Mouse (Mus musculus) heart, adult 18-20 months (tissue): ENCODE measurements at regions not wholly inside any gene's neighbourhood (a gene's known extent, or its start where the extent isn't known, plus 50 kb on each side); places are given as distances from the start of the nearest gene placed in this dataset.

ENCODE experiments used
- DNase-seq, 2 experiments: peaks; one replicate each; pipeline ENCODE4 v3.0.0; 2021 to 2022; ENCODE audit warnings: mixed read lengths in 1 of 2

GRCm38 (mm10) chr8:103433532-103434105 lies 648.2 kb upstream of the Cdh11 start:
- DNase-seq = no peak

- peak in 1 of 2 experiments; percentile 31 for DNase-seq
Observed at GRCm38 (mm10) chr8:103438995-103439717, 653.7 kb upstream of the Cdh11 start.

GRCm38 (mm10) chr8:103441163-103441562 lies 655.7 kb upstream of the Cdh11 start:
- peak in 1 of 2 experiments; percentile 19 for DNase-seq

DNA sequence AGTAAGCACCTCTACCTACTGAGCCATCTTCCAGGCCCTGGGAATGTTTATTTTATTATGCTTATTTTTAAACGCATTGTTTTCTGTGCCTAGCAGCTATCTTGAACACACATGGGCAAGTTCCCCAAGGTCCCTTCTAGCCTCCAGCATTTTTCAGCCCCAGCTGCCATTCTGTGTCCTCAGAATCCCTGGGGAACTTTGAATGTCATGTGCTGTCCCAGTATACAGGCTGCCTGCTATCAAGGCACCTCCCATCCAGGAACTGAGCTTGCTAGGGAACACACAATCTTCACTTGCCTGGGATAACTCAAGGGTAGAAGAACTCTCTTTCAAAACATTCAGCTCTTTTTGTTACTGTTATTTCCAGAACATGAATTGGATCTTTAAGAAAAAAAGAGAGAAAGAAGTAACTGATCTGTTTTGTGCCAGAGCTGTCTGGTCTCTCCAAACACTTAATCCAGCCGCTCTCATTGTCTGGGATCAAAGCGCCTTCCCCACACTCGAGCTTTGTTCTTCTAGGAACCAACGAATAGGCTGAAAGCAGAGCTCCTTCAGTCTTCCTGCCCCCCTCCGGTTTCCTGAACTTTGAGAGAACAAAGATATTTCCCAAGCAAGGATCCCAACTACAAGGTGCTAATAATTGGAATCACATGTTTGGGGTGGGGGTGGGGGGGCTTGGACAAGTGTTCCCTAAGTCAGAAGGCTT lies 657.1 kb upstream of the Cdh11 start:
- peak in 1 of 2 experiments; percentile 7 for DNase-seq

GRCm38 (mm10) chr8:103444577-103444976 lies 656.8 kb upstream of the Cdh5 start:
- DNase-seq = no peak

GRCm38 (mm10) chr8:103445378-103445777 lies 656.0 kb upstream of the Cdh5 start:
- no peak for DNase-seq

- DNase-seq = no peak
Observed at GRCm38 (mm10) chr8:103447916-103448315, 653.5 kb upstream of the Cdh5 start.

- DNase-seq = no peak
Observed at GRCm38 (mm10) chr8:103451381-103452018, 649.9 kb upstream of the Cdh5 start.

- no peak for DNase-seq
Observed at GRCm38 (mm10) chr8:103457176-103457575, 644.2 kb upstream of the Cdh5 start.

DNA sequence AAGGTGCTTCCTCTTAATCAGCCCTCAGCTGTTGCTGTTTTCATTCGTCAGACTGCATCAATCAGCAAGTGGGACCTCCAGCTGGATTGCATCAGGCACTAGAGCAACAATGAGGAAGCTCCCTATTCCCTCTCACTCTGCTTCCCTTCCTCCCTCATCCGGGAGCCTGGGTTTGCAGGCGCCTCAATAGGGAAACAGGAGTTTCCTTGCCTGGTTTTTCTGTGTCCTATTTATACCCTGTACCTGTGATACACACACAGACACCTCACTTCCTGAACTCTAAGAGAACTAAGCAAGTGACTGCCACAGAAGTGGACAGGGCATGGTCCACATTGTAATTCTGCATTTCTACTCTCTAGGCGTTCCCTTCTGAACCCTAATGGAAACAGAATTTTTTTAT lies 637.9 kb upstream of the Cdh5 start:
- DNase-seq = no peak

DNA sequence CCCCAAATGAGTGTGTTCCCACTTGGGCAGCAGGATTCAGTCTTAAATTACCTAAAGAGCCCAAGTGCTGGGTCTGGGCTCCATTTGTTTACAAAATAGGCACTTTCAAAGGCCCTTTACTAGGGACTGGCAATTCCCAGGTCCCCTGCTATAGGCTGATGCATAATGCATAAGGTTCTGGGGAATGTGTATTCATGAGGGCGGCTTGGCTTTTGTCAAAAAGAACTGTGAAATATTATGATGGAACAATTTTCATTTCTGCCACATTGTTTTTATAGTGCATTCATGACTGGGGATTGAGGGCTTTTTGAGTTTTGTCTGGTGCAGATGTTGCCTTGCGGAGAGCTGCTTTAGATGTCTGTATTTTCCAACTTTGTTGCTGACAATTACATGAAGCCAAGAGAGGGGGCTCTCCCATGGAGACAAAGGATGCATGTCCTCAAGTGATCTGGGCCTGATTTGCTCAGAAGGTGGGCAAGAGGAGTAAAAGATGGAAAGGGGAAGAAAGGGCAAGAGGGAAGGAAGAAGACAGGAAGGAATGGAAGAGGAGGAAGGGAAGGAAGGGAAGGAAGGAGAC lies 636.6 kb upstream of the Cdh5 start:
- no peak for DNase-seq

GRCm38 (mm10) chr8:103467536-103468160 lies 633.8 kb upstream of the Cdh5 start:
- no peak for DNase-seq

- DNase-seq = no peak
Observed at GRCm38 (mm10) chr8:103469049-103469448, 632.4 kb upstream of the Cdh5 start.

DNA sequence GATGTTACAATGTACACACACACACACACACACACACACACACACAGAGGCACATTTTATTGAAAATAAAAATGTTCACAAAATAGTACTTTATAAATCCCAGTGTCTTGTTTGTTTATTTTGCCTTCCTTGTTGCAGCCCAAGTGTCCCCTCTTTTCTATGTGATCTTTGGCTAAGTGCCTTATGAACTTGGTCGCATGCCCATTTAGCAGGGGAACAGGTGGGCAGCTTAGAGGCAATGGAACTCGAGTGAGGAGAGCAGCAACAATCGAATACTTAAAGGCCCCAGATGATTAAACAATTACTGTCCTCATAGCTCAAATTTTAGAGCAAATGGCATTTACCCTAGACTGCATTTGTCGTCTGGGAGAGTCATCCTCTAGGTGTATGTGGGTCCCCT lies 631.1 kb upstream of the Cdh5 start:
- no peak for DNase-seq

- peak in 1 of 2 experiments; percentile 14 for DNase-seq
Observed at GRCm38 (mm10) chr8:103475816-103476797, 625.3 kb upstream of the Cdh5 start.

- DNase-seq = no peak
Observed at GRCm38 (mm10) chr8:103482033-103482720, 619.2 kb upstream of the Cdh5 start.

DNA sequence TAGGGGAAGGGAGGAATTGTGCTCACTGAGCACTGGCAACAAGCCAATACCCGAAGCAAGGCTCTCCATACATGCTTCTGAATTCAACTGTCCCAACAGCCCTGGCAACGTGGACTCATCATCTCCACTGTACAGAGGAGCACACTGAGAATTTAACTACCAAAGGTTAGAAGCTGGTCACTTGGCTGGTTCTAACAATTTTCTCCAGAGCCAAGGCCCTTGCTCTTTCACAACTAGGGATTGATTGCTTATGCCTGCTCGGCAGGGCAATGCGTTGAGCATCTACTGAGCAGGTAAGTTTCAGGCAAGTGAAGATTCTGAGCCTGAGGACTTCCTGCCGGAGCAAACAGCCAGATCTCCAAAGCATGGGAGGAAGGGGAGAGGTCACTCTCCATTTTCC lies 616.0 kb upstream of the Cdh5 start:
- no peak for DNase-seq

- peak in 1 of 2 experiments; percentile 5 for DNase-seq
Observed at GRCm38 (mm10) chr8:103489411-103489810, 612.0 kb upstream of the Cdh5 start.

GRCm38 (mm10) chr8:103492914-103493517 lies 608.4 kb upstream of the Cdh5 start:
- peak; percentile 13 to 45 for DNase-seq
